Mouse (Mus musculus): Measurements from ENCODE around the gene Gm11115. TPM values are rescaled to one million over a fixed set of nuclear protein-coding genes. Genes with fewer than 3 reads are reported as not detected.

The Gm11115 gene
- polyA plus RNA-seq (2021; fragmentation: Nextera tagmentation), result not detected in 2 replicates
- long read RNA-seq, experiment 1, result 0 reads
- long read RNA-seq, experiment 2, result 0 reads

DNA sequence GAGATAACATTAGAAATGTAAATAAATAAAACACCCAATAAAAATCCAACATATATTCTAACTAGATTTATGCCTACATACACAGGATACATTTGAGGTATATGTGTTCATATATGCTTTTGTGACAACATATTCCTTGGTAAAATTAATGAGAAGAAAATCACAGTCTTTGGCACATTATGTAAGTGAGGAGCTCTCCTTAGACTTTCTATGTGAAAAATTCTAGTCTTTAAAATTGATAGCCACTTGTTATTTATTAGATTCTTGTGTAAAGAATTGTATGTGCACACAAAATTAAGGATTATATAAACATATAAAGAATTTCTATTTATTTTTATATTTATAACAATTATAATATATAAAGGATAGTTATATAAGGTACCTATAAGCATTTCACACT lies at the start of gene Gm11115:
TSS of gene Gm11115 (minus strand) at position 101 of the 400 bp plus-strand sequence.

GRCm38 (mm10) chr5:88111430-88111829 lies 42.5 kb downstream of the Gm11115 start, which contains the start of gene Gm11116:
TSS of gene Gm11116 (minus strand) at chr5:88111530.

Other genes with a start within 250 kb of the Gm11115 start
- not detected in 2 replicates for gene Csn3, start 228.5 kb downstream of the Gm11115 start, polyA plus RNA-seq (2021; fragmentation: Nextera tagmentation)
- gene 2310003L06Rik, start 184.6 kb downstream of the Gm11115 start, polyA plus RNA-seq (2021; fragmentation: Nextera tagmentation), result 0.11 and 0.12 TPM in 2 replicates
- gene Gm28434, start 184.6 kb downstream of the Gm11115 start, polyA plus RNA-seq (2021; fragmentation: Nextera tagmentation), result not detected in 2 replicates
- gene Cabs1, start 174.7 kb downstream of the Gm11115 start, polyA plus RNA-seq (2021; fragmentation: Nextera tagmentation), result not detected in 2 replicates
- not detected in 2 replicates for gene Smr3a, start 151.6 kb downstream of the Gm11115 start, polyA plus RNA-seq (2021; fragmentation: Nextera tagmentation)
- gene Smr2, start 67.5 kb downstream of the Gm11115 start, polyA plus RNA-seq (2021; fragmentation: Nextera tagmentation), result not detected in 2 replicates
- not detected in 2 replicates for gene Gm11116, start 42.6 kb downstream of the Gm11115 start, polyA plus RNA-seq (2021; fragmentation: Nextera tagmentation)
- not detected in 2 replicates for gene Gm7714, start 114.8 kb upstream of the Gm11115 start, polyA plus RNA-seq (2021; fragmentation: Nextera tagmentation)
- gene Prol1, start 163.2 kb upstream of the Gm11115 start, polyA plus RNA-seq (2021; fragmentation: Nextera tagmentation), result not detected in 2 replicates
- not detected in 2 replicates for gene Amtn, start 222.0 kb upstream of the Gm11115 start, polyA plus RNA-seq (2021; fragmentation: Nextera tagmentation)

Data from left cerebral cortex, adult 6 months (tissue).